Mouse (Mus musculus): Measurements from ENCODE around the gene Gm21887.
"Not testable (repeated sequence)": the region's sequence is repeated elsewhere in the genome, so short reads cannot be mapped to it uniquely, and the experiment has no call there.

DNA sequence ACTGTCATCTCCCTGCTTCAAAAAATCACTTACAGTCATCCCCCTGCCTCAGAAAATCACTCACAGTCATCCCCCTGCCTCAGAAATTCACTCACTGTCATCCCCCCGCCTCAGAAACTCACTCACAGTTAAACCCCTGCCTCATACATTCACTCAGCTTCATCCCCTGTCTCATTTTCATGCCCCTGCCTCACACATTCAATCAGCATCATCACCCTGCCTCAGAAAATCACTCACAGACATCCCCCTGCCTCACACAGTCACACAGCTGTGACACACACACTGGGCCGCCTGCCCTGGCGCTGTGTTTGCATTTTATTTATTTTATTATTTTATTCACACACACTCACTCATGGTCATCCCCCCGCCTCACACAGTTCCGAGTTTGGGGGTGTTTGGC, 4.7 kb upstream of the Gm21887 start:
- TF ChIP-seq POLR2AphosphoS2 (IDR thresholded peaks at IDR 0.05; ENCODE audit: low read depth, low read length); POLR2A (IDR thresholded peaks at IDR 0.05; ENCODE audit: low read depth, low read length); CTCF (conservative IDR thresholded peaks at IDR 0.05 in 1 of 2, IDR thresholded peaks at IDR 0.05 in 1 of 2; ENCODE audit: low read depth in 2 of 2, low read length in 2 of 2); EP300 (IDR thresholded peaks at IDR 0.05; ENCODE audit: low read length): not testable (repeated sequence)
